Mouse (Mus musculus) liver, embryonic 11.5 days (tissue): ENCODE data around the gene Amn1. TPM values are rescaled to one million over a fixed set of nuclear protein-coding genes. Genes with fewer than 3 reads are reported as not detected.

Source experiments
- ATAC-seq: fragments of 200-750 bp; cut with Nextera tagmentation; replicated peaks from 2 replicates; pipeline ENCODE4 v1.8.0; 2017; ENCODE audit warnings: moderate number of reproducible peaks, mild to moderate bottlenecking, moderate TSS enrichment, moderate library complexity; ENCODE audit not compliant: low FRiP score
- DNase-seq: peaks from one replicate; pipeline ENCODE4 v3.0.0-alpha.2; 2017; ENCODE audit warnings: low spot score
- H3K27ac ChIP-seq: fragments of 300-500 bp; sonication (generic); 2 replicates; pipeline ENCODE4 v1.5.1; 2014; ENCODE audit warnings: mild to moderate bottlenecking, low read depth, low read length, control low read depth
- H3K27me3 ChIP-seq: fragments of 300-500 bp; sonication (generic); replicated peaks from 2 replicates; pipeline ENCODE4 v1.6.1; 2014; ENCODE audit warnings: low read length, mixed read lengths; ENCODE audit not compliant: control insufficient read depth, insufficient read depth
- H3K36me3 ChIP-seq: fragments of 300-500 bp; sonication (generic); 2 replicates; pipeline ENCODE4 v1.6.1; 2014; ENCODE audit warnings: mild to moderate bottlenecking, low read length, moderate library complexity, mixed read lengths; ENCODE audit not compliant: control insufficient read depth, insufficient read depth
- H3K4me1 ChIP-seq: fragments of 300-500 bp; sonication (generic); replicated peaks from 2 replicates; pipeline ENCODE4 v1.6.1; 2014; ENCODE audit warnings: low read length, mixed read lengths; ENCODE audit not compliant: control insufficient read depth, insufficient read depth
- H3K4me2 ChIP-seq: fragments of 300-500 bp; sonication (generic); 2 replicates; pipeline ENCODE4 v1.6.1; 2014; ENCODE audit warnings: mild to moderate bottlenecking, control low read depth, moderate library complexity
- H3K4me3 ChIP-seq: fragments of 300-500 bp; sonication (generic); 2 replicates; pipeline ENCODE4 v1.5.1; 2014; ENCODE audit warnings: low read depth, low read length, control low read depth
- H3K9ac ChIP-seq: fragments of 300-500 bp; sonication (generic); 2 replicates; pipeline ENCODE4 v1.6.1; 2014; ENCODE audit warnings: low read depth, low read length, control low read depth
- H3K9me3 ChIP-seq: fragments of 300-500 bp; sonication (generic); 2 replicates; pipeline ENCODE4 v1.6.1; 2016; ENCODE audit warnings: low read length, inconsistent platforms, mixed read lengths; ENCODE audit not compliant: control insufficient read depth
- WGBS: fragments of 180-500 bp; shearing (Covaris S2); extraction: QIAGEN DNeasy Blood & Tissue Kit; methylation state at CpG from one replicate; pipeline ENCODE4 v1.1.7; 2014; 5-methylcytosine and 5-hydroxymethylcytosine counted together
- polyA plus RNA-seq: library from polyadenylated mRNA; unstranded; fragments of >200 nt; fragmentation: Nextera tagmentation; extraction: Ambion mirVana; gene quantifications from 2 replicates; pipeline ENCODE4 v1.2.1, GENCODE M21; 2014

The Amn1 gene
- 12.8 and 14.4 TPM in 2 replicates for polyA plus RNA-seq

GRCm38 (mm10) chr6:149188041-149188924 is at the start of gene Amn1:
Amn1 (minus strand) TSS chr6:149188712.
- peak within 1 kb of the TSS; percentile 86; the same call in 1 of the 2 replicates for H3K27ac ChIP-seq
- DNase-seq (peak; percentile 93), ATAC-seq (peak; percentile 96)
- peak within 1 kb of the TSS; percentile 91 for H3K9ac ChIP-seq
- peaks cover 8% of the 10 kb centered on the region; the same call in 1 of the 2 replicates for H3K4me1 ChIP-seq
- H3K4me3 ChIP-seq: peak within 1 kb of the TSS; percentile 78
- H3K9me3 ChIP-seq: no peaks in the 10 kb centered on the region
- no peaks in the 10 kb centered on the region for H3K27me3 ChIP-seq
- H3K36me3 ChIP-seq: peaks cover under 1% of the 10 kb centered on the region; the same call in 1 of the 2 replicates
- H3K4me2 ChIP-seq: peak within 1 kb of the TSS; percentile 76
- WGBS: under 1% methylated on average over 34 of the region's 34 CpGs

GRCm38 (mm10) chr6:149236807-149237206 is 48.3 kb upstream of the Amn1 start:
- H3K27ac ChIP-seq: no peak overlapping the region
- H3K4me1 ChIP-seq: 0 out of 2 replicates have a peak, but pooled peaks cover 3% of the 10 kb centered on the region
- no peaks in the 10 kb centered on the region for H3K27me3 ChIP-seq
- 85% methylated on average over 2 of the region's 2 CpGs for WGBS
- ATAC-seq: no peak
- H3K9ac ChIP-seq: no peak overlapping the region
- no peak overlapping the region for H3K4me3 ChIP-seq
- H3K4me2 ChIP-seq: no peak overlapping the region
- DNase-seq: no peak
- no peaks in the 10 kb centered on the region for H3K36me3 ChIP-seq
- no peaks in the 10 kb centered on the region for H3K9me3 ChIP-seq

- Histone ChIP-seq H3K27me3 (no peaks in the 10 kb centered on the region), H3K4me1 (0 out of 2 replicates have a peak, but pooled peaks cover 3% of the 10 kb centered on the region), H3K27ac (0 out of 2 replicates have a peak overlapping the region, but pooled peaks have one; percentile 19), H3K9ac (no peak overlapping the region), H3K4me2 (no peak overlapping the region), H3K36me3 (no peaks in the 10 kb centered on the region), H3K9me3 (no peaks in the 10 kb centered on the region), H3K4me3 (no peak overlapping the region)
- 51% methylated on average over 3 of the region's 3 CpGs for WGBS
- peak; percentile 43; the same call in 1 of the 2 replicates for ATAC-seq
- DNase-seq: no peak
Observed at GRCm38 (mm10) chr6:149233918-149234317, 45.4 kb upstream of the Amn1 start.

DNA sequence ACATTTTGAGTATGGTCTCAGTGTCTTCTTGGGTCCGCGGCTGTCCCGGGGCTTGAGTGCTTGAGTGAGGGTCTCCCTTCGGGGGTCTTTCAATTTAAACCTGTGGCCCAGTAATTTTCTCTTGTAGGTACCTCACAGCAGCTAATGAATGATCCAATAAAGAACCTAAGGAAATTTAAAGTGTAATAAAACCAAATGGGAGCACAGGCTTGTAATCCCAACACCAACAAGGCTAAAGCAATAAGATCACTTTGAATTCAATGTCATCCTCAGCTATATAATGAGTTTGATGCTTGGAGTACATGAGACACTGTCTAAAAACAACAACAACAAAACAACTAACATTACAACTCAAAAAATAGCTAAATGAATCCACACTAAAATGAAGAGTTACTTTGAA is 36.2 kb upstream of the Amn1 start:
- H3K4me1 ChIP-seq: no peaks in the 10 kb centered on the region
- H3K36me3 ChIP-seq: no peaks in the 10 kb centered on the region
- H3K9me3 ChIP-seq: no peaks in the 10 kb centered on the region
- H3K9ac ChIP-seq: no peak overlapping the region
- no peak overlapping the region for H3K4me2 ChIP-seq
- no peak for ATAC-seq
- no peak for DNase-seq
- WGBS: 94% methylated on average over 4 of the region's 4 CpGs
- H3K27me3 ChIP-seq: no peaks in the 10 kb centered on the region
- H3K27ac ChIP-seq: no peak overlapping the region
- no peak overlapping the region for H3K4me3 ChIP-seq

- no peak overlapping the region for H3K4me2 ChIP-seq
- no peak overlapping the region for H3K27ac ChIP-seq
- no peaks in the 10 kb centered on the region for H3K9me3 ChIP-seq
- ATAC-seq (no peak), DNase-seq (no peak)
- H3K9ac ChIP-seq: no peak overlapping the region
- H3K27me3 ChIP-seq: no peaks in the 10 kb centered on the region
- no peaks in the 10 kb centered on the region for H3K4me1 ChIP-seq
- no peaks in the 10 kb centered on the region for H3K36me3 ChIP-seq
- no peak overlapping the region for H3K4me3 ChIP-seq
Observed at GRCm38 (mm10) chr6:149221296-149221695, 32.8 kb upstream of the Amn1 start.

GRCm38 (mm10) chr6:149198572-149198971 is 10.1 kb upstream of the Amn1 start:
- no peak overlapping the region for H3K4me2 ChIP-seq
- no peaks in the 10 kb centered on the region for H3K27me3 ChIP-seq
- H3K27ac ChIP-seq: no peak overlapping the region
- no peaks in the 10 kb centered on the region for H3K36me3 ChIP-seq
- peaks cover 4% of the 10 kb centered on the region; the same call in 1 of the 2 replicates for H3K4me1 ChIP-seq
- no peak for DNase-seq
- no peak overlapping the region for H3K9ac ChIP-seq
- no peaks in the 10 kb centered on the region for H3K9me3 ChIP-seq
- ATAC-seq: no peak
- no peak overlapping the region for H3K4me3 ChIP-seq

- H3K4me3 ChIP-seq: no peak overlapping the region
- ATAC-seq (no peak), DNase-seq (no peak)
- H3K9me3 ChIP-seq: no peaks in the 10 kb centered on the region
- 68% methylated on average over 3 of the region's 3 CpGs for WGBS
- no peak overlapping the region for H3K9ac ChIP-seq
- peaks cover 6% of the 10 kb centered on the region; the same call in 1 of the 2 replicates for H3K4me1 ChIP-seq
- H3K27me3 ChIP-seq: no peaks in the 10 kb centered on the region
- no peak overlapping the region for H3K4me2 ChIP-seq
- no peak overlapping the region for H3K27ac ChIP-seq
- no peaks in the 10 kb centered on the region for H3K36me3 ChIP-seq
Observed at GRCm38 (mm10) chr6:149197116-149197515, 8.6 kb upstream of the Amn1 start.

DNA sequence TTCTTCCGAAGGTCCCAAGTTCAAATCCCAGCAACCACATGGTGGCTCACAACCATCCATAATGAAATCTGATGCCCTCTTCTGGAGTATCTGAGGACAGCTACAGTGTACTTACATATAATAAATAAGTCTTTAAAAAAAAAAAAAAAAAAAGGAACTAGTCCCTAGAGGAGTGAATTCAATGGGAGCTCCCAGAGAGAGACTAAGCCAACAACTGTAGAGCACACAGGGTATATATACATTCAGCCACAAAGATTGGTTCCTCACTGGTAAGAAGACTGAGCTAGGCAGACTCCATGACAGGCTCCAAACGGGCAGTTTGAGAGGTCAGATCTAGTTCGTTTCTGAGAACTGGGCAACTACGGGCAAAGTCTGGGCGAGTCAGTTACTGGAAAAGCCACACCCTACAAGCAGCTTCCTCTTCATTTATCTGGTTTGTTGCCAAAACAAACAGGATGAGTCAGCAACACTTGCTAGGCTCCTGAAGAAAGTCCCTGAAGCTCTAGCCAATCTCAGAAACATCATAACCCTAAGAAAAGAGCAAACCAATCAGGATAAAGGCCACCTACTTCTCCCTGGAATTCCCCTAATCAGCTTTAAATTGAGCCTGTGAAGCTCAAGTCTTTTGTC is 4.9 kb upstream of the Amn1 start:
- 0 out of 2 replicates have a peak overlapping the region, but pooled peaks have one; percentile 10 for H3K4me2 ChIP-seq
- no peaks in the 10 kb centered on the region for H3K27me3 ChIP-seq
- DNase-seq (peak; percentile 48), ATAC-seq (peak; percentile 74)
- H3K9me3 ChIP-seq: no peaks in the 10 kb centered on the region
- H3K4me3 ChIP-seq: no peak overlapping the region
- H3K9ac ChIP-seq: no peak overlapping the region
- peaks cover 6% of the 10 kb centered on the region; the same call in 1 of the 2 replicates for H3K4me1 ChIP-seq
- peak overlapping the region; percentile 64 for H3K27ac ChIP-seq
- WGBS: 51% methylated on average over 5 of the region's 5 CpGs
- no peaks in the 10 kb centered on the region for H3K36me3 ChIP-seq
